Mouse (Mus musculus) spleen, postnatal 4 days (tissue): ENCODE measurements at regions not wholly inside any gene's neighbourhood (a gene's known extent, or its start where the extent isn't known, plus 50 kb on each side); places are given as distances from the start of the nearest gene placed in this dataset.

ENCODE experiments used
- DNase-seq, 2 experiments: peaks; one replicate each; pipeline ENCODE4 v3.0.0; 2022; ENCODE audit warnings: low spot score in 2 of 2

GRCm38 (mm10) chr4:32179707-32180241 is 58.8 kb upstream of the Bach2 start:
- no peak for DNase-seq

GRCm38 (mm10) chr4:32183791-32184190 is 54.8 kb upstream of the Bach2 start:
- DNase-seq, result no peak

GRCm38 (mm10) chr4:32185986-32186385 is 52.6 kb upstream of the Bach2 start:
- DNase-seq, result no peak

DNA sequence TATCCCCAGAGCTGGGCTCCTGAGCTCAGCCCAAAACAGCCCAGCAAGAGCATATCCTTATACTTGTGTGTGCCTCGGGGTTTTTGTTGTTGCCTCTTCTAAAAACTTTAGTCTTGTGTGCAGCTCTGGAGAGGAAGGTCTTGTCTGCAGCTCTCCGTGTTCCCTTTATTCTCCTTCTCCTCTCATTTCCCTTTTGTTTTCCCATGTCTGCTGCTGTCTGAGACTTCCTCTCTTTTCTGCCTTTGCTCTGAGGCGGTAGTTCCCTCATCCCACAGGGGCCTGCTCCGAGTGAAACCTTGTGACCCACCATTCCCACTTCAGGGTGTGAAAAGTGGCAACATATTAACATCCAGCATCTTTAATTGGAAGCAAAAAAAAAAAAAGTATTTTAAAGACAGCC is 51.5 kb upstream of the Bach2 start:
- DNase-seq, result no peak

GRCm38 (mm10) chr4:32188076-32188475 is 50.5 kb upstream of the Bach2 start:
- no peak for DNase-seq

GRCm38 (mm10) chr4:32188752-32189415 is 49.7 kb upstream of the Bach2 start:
- no peak for DNase-seq
